Mouse (Mus musculus): ENCODE data around the gene Olfr821. TPM values are rescaled to one million over a fixed set of nuclear protein-coding genes. Genes with fewer than 3 reads are reported as not detected.
"Not testable (repeated sequence)": the region's sequence is repeated elsewhere in the genome, so short reads cannot be mapped to it uniquely, and the experiment has no call there.

Olfr821 gene
- not detected in 2 replicates for polyA plus RNA-seq (2015; fragmentation: Nextera tagmentation; extraction: Ambion mirVana)

- H3K9me3 ChIP-seq (replicated peaks; ENCODE audit: control insufficient read depth, low read length), result 0 out of 2 replicates have a peak, but pooled peaks cover under 1% of the 10 kb centered on the region
- no peaks in the 10 kb centered on the region for H3K4me1 ChIP-seq (ENCODE audit: control insufficient read depth, insufficient read depth, low read length)
- H3K27me3 ChIP-seq (ENCODE audit: control insufficient read depth, insufficient read depth, low read length), result no peaks in the 10 kb centered on the region
- H3K36me3 ChIP-seq (ENCODE audit: control insufficient read depth, insufficient read depth), result no peaks in the 10 kb centered on the region
- no peak for ATAC-seq (replicated peaks; ENCODE audit: extremely low read depth, insufficient read depth, low FRiP score)
- H3K4me2 ChIP-seq (ENCODE audit: low read depth, low read length), result no peak within 1 kb of the TSS
- H3K27ac ChIP-seq (ENCODE audit: low read length), result no peak within 1 kb of the TSS
- no peak within 1 kb of the TSS for H3K9ac ChIP-seq (ENCODE audit: low read length)
- H3K4me3 ChIP-seq (ENCODE audit: low read length), result no peak within 1 kb of the TSS
These were observed at the start of gene Olfr821 for GRCm38 (mm10) chr10:130030048-130030447. Gene Olfr821 (plus strand): TSS chr10:130030348.

- not testable (repeated sequence) for H3K36me3 ChIP-seq (ENCODE audit: control insufficient read depth, insufficient read depth); H3K9me3 ChIP-seq (replicated peaks; ENCODE audit: control insufficient read depth, low read length); H3K27me3 ChIP-seq (ENCODE audit: control insufficient read depth, insufficient read depth, low read length); ATAC-seq (replicated peaks; ENCODE audit: extremely low read depth, insufficient read depth, low FRiP score); H3K27ac ChIP-seq (ENCODE audit: low read length); H3K4me3 ChIP-seq (ENCODE audit: low read length); H3K4me1 ChIP-seq (ENCODE audit: control insufficient read depth, insufficient read depth, low read length); H3K9ac ChIP-seq (ENCODE audit: low read length); H3K4me2 ChIP-seq (ENCODE audit: low read depth, low read length)
- WGBS, result no CpG with 5 or more reads among the region's 3 CpGs
These were observed 48.3 kb upstream of the Olfr821 start for GRCm38 (mm10) chr10:129981867-129982266.

GRCm38 (mm10) chr10:129984962-129985361, 45.2 kb upstream of the Olfr821 start, which contains the start of gene Gm10310:
Gene Gm10310 (minus strand): TSS chr10:129985062.
- not testable (repeated sequence) for H3K4me2 ChIP-seq (ENCODE audit: low read depth, low read length); H3K9me3 ChIP-seq (replicated peaks; ENCODE audit: control insufficient read depth, low read length); H3K27ac ChIP-seq (ENCODE audit: low read length); H3K4me1 ChIP-seq (ENCODE audit: control insufficient read depth, insufficient read depth, low read length); H3K27me3 ChIP-seq (ENCODE audit: control insufficient read depth, insufficient read depth, low read length); ATAC-seq (replicated peaks; ENCODE audit: extremely low read depth, insufficient read depth, low FRiP score); H3K9ac ChIP-seq (ENCODE audit: low read length); H3K4me3 ChIP-seq (ENCODE audit: low read length); H3K36me3 ChIP-seq (ENCODE audit: control insufficient read depth, insufficient read depth)
- no CpG with 5 or more reads among the region's 1 CpGs for WGBS

GRCm38 (mm10) chr10:130004104-130004503, 26.0 kb upstream of the Olfr821 start:
- WGBS, result 77% methylated on average over 4 of the region's 4 CpGs
- ATAC-seq (replicated peaks; ENCODE audit: extremely low read depth, insufficient read depth, low FRiP score); H3K27ac ChIP-seq (ENCODE audit: low read length); H3K9me3 ChIP-seq (replicated peaks; ENCODE audit: control insufficient read depth, low read length); H3K9ac ChIP-seq (ENCODE audit: low read length); H3K36me3 ChIP-seq (ENCODE audit: control insufficient read depth, insufficient read depth); H3K4me2 ChIP-seq (ENCODE audit: low read depth, low read length); H3K27me3 ChIP-seq (ENCODE audit: control insufficient read depth, insufficient read depth, low read length); H3K4me3 ChIP-seq (ENCODE audit: low read length); H3K4me1 ChIP-seq (ENCODE audit: control insufficient read depth, insufficient read depth, low read length): not testable (repeated sequence)

- not testable (repeated sequence) for H3K4me2 ChIP-seq (ENCODE audit: low read depth, low read length); H3K36me3 ChIP-seq (ENCODE audit: control insufficient read depth, insufficient read depth); H3K27ac ChIP-seq (ENCODE audit: low read length); H3K4me1 ChIP-seq (ENCODE audit: control insufficient read depth, insufficient read depth, low read length); H3K9ac ChIP-seq (ENCODE audit: low read length); H3K4me3 ChIP-seq (ENCODE audit: low read length); ATAC-seq (replicated peaks; ENCODE audit: extremely low read depth, insufficient read depth, low FRiP score); H3K27me3 ChIP-seq (ENCODE audit: control insufficient read depth, insufficient read depth, low read length); H3K9me3 ChIP-seq (replicated peaks; ENCODE audit: control insufficient read depth, low read length)
- 78% methylated on average over 4 of the region's 4 CpGs for WGBS
These were observed 24.8 kb upstream of the Olfr821 start for GRCm38 (mm10) chr10:130005366-130005765.

- Histone ChIP-seq H3K9ac (ENCODE audit: low read length) (no peak within 1 kb of the TSS), H3K27me3 (ENCODE audit: control insufficient read depth, insufficient read depth, low read length) (no peaks in the 10 kb centered on the region), H3K27ac (ENCODE audit: low read length) (no peak within 1 kb of the TSS), H3K4me3 (ENCODE audit: low read length) (no peak within 1 kb of the TSS), H3K9me3 (replicated peaks; ENCODE audit: control insufficient read depth, low read length) (no peaks in the 10 kb centered on the region), H3K4me2 (ENCODE audit: low read depth, low read length) (no peak within 1 kb of the TSS), H3K36me3 (ENCODE audit: control insufficient read depth, insufficient read depth) (no peaks in the 10 kb centered on the region), H3K4me1 (ENCODE audit: control insufficient read depth, insufficient read depth, low read length) (no peaks in the 10 kb centered on the region)
- ATAC-seq (replicated peaks; ENCODE audit: extremely low read depth, insufficient read depth, low FRiP score), result no peak
These were observed 17.8 kb upstream of the Olfr821 start, which contains the start of gene Olfr820 for GRCm38 (mm10) chr10:130012321-130012720. Gene Olfr820 (plus strand): TSS chr10:130012621.

- Histone ChIP-seq H3K27me3 (ENCODE audit: control insufficient read depth, insufficient read depth, low read length) (no peaks in the 10 kb centered on the region), H3K4me1 (ENCODE audit: control insufficient read depth, insufficient read depth, low read length) (no peaks in the 10 kb centered on the region), H3K4me3 (ENCODE audit: low read length) (no peak overlapping the region), H3K27ac (ENCODE audit: low read length) (no peak overlapping the region), H3K4me2 (ENCODE audit: low read depth, low read length) (no peak overlapping the region), H3K9ac (ENCODE audit: low read length) (no peak overlapping the region), H3K36me3 (ENCODE audit: control insufficient read depth, insufficient read depth) (no peaks in the 10 kb centered on the region), H3K9me3 (replicated peaks; ENCODE audit: control insufficient read depth, low read length) (no peaks in the 10 kb centered on the region)
- no peak for ATAC-seq (replicated peaks; ENCODE audit: extremely low read depth, insufficient read depth, low FRiP score)
- WGBS, result 73% methylated on average over 6 of the region's 6 CpGs
These were observed 6.9 kb downstream of the Olfr821 start for GRCm38 (mm10) chr10:130037096-130037495.

GRCm38 (mm10) chr10:130070910-130071309, 40.8 kb downstream of the Olfr821 start, which contains the start of gene Olfr822:
Gene Olfr822 (plus strand): TSS chr10:130071210.
- H3K4me3 ChIP-seq (ENCODE audit: low read length), result no peak within 1 kb of the TSS
- H3K9ac ChIP-seq (ENCODE audit: low read length), result no peak within 1 kb of the TSS
- no peak for ATAC-seq (replicated peaks; ENCODE audit: extremely low read depth, insufficient read depth, low FRiP score)
- H3K27me3 ChIP-seq (ENCODE audit: control insufficient read depth, insufficient read depth, low read length), result no peaks in the 10 kb centered on the region
- H3K4me1 ChIP-seq (ENCODE audit: control insufficient read depth, insufficient read depth, low read length), result no peaks in the 10 kb centered on the region
- H3K36me3 ChIP-seq (ENCODE audit: control insufficient read depth, insufficient read depth), result no peaks in the 10 kb centered on the region
- no peaks in the 10 kb centered on the region for H3K9me3 ChIP-seq (replicated peaks; ENCODE audit: control insufficient read depth, low read length)
- no peak within 1 kb of the TSS for H3K27ac ChIP-seq (ENCODE audit: low read length)
- no peak within 1 kb of the TSS for H3K4me2 ChIP-seq (ENCODE audit: low read depth, low read length)
